Mouse (Mus musculus): ENCODE results near the gene Tesc.

Gene Tesc

GRCm38 (mm10) chr5:118015669-118016068, 11.9 kb upstream of the Tesc start:
- no peak for DNase-seq (ENCODE audit: low spot score in 2 of 2)

GRCm38 (mm10) chr5:118017527-118017926, 10.0 kb upstream of the Tesc start:
- no peak for DNase-seq (ENCODE audit: low spot score in 2 of 2)

GRCm38 (mm10) chr5:118019905-118020304, 7.6 kb upstream of the Tesc start:
- no peak for DNase-seq (ENCODE audit: low spot score in 2 of 2)

DNA sequence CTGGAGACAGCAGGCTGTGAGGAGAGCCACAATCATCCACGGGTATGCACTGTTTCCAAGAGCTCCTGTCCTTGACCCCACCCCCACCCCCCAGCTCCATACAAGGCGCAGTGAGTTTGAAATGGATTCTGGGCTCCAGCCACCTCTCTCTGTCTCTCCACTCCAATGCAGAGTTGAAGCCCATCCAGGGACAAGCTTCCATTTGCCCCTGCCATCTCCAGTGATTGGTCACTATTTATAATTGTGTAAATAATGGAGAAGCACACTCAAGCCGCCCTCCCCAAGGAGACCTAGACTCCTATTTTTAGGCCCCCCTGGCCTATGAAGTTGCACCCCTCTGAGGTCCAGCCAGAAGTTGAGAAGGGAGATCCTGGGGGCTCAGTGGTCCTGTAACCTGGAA, 4.5 kb upstream of the Tesc start:
- DNase-seq (ENCODE audit: low spot score in 2 of 2), result no peak

DNA sequence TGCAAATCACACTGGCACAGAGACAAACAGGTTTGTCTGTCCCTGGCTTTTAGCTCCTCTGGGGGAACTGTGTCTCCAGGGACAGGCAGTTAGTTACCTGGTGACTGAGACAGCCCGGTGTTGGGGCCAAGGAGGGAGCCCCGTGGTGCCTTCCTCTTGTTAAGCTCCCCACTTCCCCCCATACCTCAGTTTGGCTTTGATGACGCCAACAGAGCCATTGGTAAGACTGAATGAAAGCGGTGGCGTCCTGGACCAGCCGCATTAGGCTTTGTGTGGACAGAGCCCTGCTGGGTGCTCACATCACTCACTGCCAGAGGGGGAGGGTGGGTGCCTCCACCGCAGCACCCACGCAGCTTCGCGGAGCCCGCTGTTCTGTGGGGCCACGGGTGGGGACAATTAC, 1.7 kb upstream of the Tesc start:
- no peak for DNase-seq (ENCODE audit: low spot score in 2 of 2)

DNA sequence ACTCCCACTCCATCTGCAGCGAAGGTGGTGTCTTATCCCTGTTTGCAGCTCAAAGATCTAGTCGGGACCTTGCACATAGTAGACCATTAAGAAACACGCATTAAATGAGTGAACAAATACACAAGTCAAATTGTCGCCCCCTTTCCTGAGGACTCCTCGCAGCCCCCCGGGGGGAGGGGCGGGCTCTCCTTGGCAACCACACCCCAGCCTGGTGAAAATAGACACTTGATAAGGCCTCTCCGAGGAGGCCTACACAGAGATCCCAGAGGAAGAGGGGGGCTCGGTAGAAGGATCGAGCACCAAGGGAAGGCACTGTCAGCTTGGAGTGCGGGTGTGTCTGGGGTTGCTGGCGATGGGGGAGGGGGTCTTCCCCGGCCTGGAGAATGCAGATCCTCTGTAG, 1.2 kb upstream of the Tesc start:
- DNase-seq (ENCODE audit: low spot score in 2 of 2), result no peak

GRCm38 (mm10) chr5:118027101-118027697, 344 bp upstream of the Tesc start:
- DNase-seq (ENCODE audit: low spot score in 2 of 2), result no peak

DNA sequence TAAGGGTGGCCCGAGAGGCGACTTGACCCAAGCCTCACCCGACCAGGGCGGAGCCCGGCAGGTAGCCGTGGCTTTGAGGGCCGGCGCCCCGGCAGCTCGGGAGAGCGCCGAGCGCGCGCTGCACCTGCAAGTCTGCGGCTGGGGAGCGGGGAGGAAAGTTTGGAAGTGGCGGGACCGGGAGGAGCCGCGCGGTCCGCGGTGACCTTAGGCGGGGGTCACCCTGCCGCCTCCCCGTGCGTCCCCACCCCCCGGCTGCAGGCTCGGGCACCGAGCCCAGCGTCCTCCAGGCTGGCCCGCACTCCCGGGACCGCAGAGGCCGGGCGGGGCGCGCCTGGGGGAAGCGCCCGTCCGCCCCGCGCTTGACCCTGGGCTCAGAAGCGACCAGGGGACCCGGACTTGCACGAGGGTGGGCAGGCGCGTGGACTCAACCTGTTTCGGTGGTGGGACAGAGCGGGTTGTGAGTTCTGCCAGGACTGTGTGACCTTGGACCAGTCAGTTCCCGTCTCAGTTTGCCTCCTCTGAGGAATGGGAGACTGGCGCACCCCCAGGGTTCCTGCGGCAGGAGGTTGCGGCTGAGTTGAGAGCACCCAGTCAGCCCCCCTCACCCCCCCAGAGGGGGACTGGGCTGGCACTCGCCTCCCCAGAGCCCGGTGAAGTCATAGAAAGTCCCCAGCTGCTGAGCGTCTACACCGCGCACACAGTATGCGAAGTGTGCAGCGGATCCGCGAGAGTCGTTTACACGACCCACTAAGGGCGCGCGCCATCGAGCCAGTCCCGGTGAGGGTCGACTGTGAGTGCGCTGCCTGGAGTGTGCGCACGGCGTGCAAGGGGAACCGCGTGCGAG, 870 bp downstream of the Tesc start:
- DNase-seq (ENCODE audit: low spot score in 2 of 2), result no peak

GRCm38 (mm10) chr5:118029035-118029408, 1.5 kb downstream of the Tesc start:
- no peak for DNase-seq (ENCODE audit: low spot score in 2 of 2)

- DNase-seq (ENCODE audit: low spot score in 2 of 2), result no peak
These were observed 1.9 kb downstream of the Tesc start for GRCm38 (mm10) chr5:118029420-118029819.

GRCm38 (mm10) chr5:118030022-118030675, 2.6 kb downstream of the Tesc start:
- DNase-seq (ENCODE audit: low spot score in 2 of 2), result no peak

DNA sequence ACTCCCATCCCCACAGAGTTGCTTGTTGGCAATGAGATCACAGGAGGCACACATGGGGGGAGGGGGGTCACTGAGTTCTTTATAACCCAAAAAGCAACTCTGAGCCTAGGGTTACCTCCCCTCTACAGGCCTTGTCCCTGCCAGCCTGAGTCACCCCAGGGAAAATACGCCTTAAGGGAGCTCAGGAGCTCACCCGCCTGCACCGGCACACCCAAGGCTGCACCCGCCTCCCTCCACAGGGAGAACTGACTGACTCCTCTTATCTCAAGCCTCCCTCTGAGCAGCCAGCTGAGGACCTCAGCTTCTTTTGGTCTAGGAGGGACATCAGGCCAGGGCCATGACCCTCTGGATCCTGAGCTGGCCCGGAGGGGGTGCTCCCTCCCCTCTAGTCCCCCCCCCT, 3.5 kb downstream of the Tesc start:
- no peak for DNase-seq (ENCODE audit: low spot score in 2 of 2)

DNA sequence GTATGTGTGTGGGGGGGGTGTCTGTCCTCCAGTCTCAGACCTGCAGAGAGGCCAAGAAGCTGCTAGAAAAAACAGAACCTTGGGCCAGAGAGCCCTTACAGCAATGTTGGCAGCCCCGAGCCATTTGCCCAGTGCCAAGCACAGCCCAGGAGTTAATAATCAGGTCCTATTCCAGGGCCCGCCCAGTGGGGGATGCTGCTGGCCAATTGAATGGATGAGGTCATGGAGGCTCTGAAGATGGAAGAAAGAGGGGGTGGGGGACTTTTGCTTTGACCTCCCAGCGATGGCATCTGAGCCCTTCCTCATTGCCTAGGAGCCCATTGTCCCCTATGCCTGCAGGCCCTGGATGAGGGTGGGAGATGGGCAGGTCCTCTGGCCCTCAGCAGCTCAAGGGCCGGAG, 4.0 kb downstream of the Tesc start:
- no peak for DNase-seq (ENCODE audit: low spot score in 2 of 2)

- DNase-seq (ENCODE audit: low spot score in 2 of 2), result no peak
These were observed 5.8 kb downstream of the Tesc start for GRCm38 (mm10) chr5:118033328-118033727.

GRCm38 (mm10) chr5:118033740-118034139, 6.2 kb downstream of the Tesc start:
- no peak for DNase-seq (ENCODE audit: low spot score in 2 of 2)

GRCm38 (mm10) chr5:118034632-118035031, 7.1 kb downstream of the Tesc start:
- DNase-seq (ENCODE audit: low spot score in 2 of 2), result no peak

DNA sequence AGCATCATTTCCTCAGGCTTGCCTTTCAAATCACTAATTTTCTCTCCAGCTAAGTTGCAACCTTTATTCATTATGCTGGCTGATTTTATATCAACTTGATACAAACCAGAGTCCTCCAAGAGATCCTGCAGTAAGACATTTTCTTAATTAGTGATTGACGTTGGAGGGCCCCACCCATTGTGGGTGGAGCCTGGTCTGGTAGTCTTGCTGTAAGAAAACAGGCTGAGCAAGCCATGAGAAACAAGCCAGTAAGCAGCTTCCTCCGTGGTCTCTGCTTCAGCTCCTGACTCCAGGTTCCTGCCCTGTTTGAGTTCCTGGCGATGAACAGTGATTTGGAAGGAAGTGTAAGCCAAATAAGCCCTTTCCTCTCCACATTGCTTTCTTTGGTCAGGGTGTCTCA, 8.2 kb downstream of the Tesc start:
- DNase-seq (ENCODE audit: low spot score in 2 of 2), result no peak

DNA sequence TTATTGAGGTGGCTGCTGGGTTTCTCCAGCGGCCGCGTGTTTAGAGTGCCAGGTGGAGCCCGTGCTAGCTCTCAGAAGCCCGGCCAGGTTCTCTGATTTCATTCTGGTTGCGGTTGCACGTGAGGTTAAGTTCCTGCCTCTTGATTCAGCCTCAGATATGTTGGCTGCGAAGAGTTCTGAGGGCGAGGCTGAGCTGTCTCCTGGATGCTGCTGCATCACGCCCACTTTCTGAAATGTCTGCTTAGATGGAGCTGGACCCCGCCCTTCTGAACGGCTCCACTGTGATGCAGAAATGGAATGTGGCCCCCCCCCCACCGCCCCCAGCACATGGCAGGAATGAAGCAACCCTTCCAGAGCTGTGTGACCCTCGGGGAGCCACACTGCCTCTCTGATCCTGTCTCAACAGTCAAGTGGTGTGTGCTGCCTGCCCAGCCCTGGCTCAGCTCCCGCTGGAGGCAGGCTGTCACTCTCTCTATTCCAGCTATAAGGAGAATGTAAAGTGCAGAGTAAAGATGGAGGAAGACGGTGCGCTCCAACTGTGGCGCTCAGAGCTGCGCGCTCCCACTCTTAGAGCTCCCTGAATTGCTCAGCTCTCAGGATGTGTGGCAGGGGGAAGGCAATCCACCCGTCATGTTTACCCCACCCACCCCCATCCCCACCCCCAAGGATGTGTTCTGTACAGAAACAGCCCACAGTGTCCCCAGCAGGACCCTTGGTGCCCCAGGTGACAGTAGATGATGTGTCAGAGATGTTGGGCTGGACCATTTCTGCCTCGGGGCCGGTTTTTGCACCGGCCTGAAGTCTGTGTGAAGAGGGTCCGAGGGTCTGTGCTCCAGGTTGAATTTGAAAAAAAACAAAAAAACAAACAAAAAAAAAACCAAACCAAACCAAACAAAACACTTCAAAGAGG, 9.6 kb downstream of the Tesc start:
- DNase-seq (ENCODE audit: low spot score in 2 of 2), result no peak

GRCm38 (mm10) chr5:118037798-118038484, 10.4 kb downstream of the Tesc start:
- no peak for DNase-seq (ENCODE audit: low spot score in 2 of 2)

- no peak for DNase-seq (ENCODE audit: low spot score in 2 of 2)
These were observed 11.7 kb downstream of the Tesc start for GRCm38 (mm10) chr5:118039241-118039668.

DNA sequence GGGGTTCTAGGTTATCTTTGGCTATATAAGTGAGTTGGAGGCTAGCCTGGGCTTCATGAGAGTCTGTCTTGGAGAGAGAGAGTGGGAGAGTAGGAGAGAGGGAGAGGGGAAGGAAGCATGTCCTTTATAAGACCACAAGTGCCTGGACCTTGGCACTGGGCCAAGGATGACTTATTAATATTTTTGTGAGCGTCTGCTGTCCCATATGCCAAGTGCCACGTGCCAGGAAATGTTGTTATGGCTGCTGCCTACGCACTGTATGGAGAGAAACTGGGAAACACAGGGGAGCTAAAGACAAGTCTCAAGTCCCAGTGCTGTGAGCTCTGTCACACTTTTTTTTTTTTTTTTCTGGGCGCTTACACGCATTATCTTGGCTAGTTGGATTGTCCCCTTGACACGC, 15.1 kb downstream of the Tesc start:
- no peak for DNase-seq (ENCODE audit: low spot score in 2 of 2)

All from spleen, postnatal 14 days (tissue).